Mouse (Mus musculus) spleen, adult 2 months (tissue): Measurements from ENCODE around the gene Akap2. TPM values are rescaled to one million over a fixed set of nuclear protein-coding genes. Genes with fewer than 3 reads are reported as not detected.

Experiments used
- DNase-seq, 2 experiments: peaks; one replicate each; pipeline versions ENCODE4 v3.0.0 to v3.0.0-alpha.2; 2012 to 2021; ENCODE audit warnings: low spot score in 2 of 2, low read depth in 1 of 2
- H3K27ac ChIP-seq: fragments of 200-500 bp; 2 replicates; pipeline ENCODE4 v1.5.1; 2012; ENCODE audit warnings: low read length, inconsistent platforms; ENCODE audit not compliant: insufficient read depth
- H3K27me3 ChIP-seq: fragments of 200-500 bp; 2 replicates; pipeline ENCODE4 v1.6.1; 2012; ENCODE audit warnings: mild to moderate bottlenecking, moderate library complexity, low read length, inconsistent platforms; ENCODE audit not compliant: control insufficient read depth, insufficient read depth
- H3K36me3 ChIP-seq: fragments of 200-500 bp; 2 replicates; pipeline ENCODE4 v1.6.1; 2012; ENCODE audit warnings: mild to moderate bottlenecking, low read length, inconsistent platforms; ENCODE audit not compliant: control insufficient read depth, insufficient read depth
- H3K4me1 ChIP-seq: fragments of 200-500 bp; 2 replicates; pipeline ENCODE4 v1.6.1; 2011; ENCODE audit warnings: inconsistent platforms; ENCODE audit not compliant: control insufficient read depth, insufficient read depth, insufficient read length
- H3K4me3 ChIP-seq: fragments of 200-500 bp; 2 replicates; pipeline ENCODE4 v1.5.1; 2011; ENCODE audit warnings: mild to moderate bottlenecking, inconsistent platforms; ENCODE audit not compliant: insufficient read depth, insufficient read length; ENCODE audit errors: extremely low read depth
- CTCF ChIP-seq: fragments of 200-500 bp; IDR thresholded peaks from 2 replicates; pipeline ENCODE4 v1.5.1; 2011; ENCODE audit warnings: mild to moderate bottlenecking, inconsistent platforms; ENCODE audit not compliant: insufficient read depth, insufficient read length, insufficient replicate concordance; ENCODE audit errors: extremely low read depth
- POLR2A ChIP-seq: fragments of 200-500 bp; IDR thresholded peaks from 2 replicates; pipeline ENCODE4 v1.6.1; 2011; ENCODE audit warnings: low read depth, low read length, inconsistent platforms
- WGBS: fragments of 180-500 bp; shearing (Covaris S2); methylation state at CpG from one replicate; pipeline ENCODE4 v1.1.7; 2018; 5-methylcytosine and 5-hydroxymethylcytosine counted together
- polyA plus RNA-seq: library from polyadenylated mRNA; depleted of rRNA; stranded (reverse); fragments of >200 nt; gene quantifications from 2 replicates; pipeline ENCODE4 v1.2.3, GENCODE M21; 2012

The Akap2 gene
- polyA plus RNA-seq, 1 experiment: 23.6 TPM

DNA sequence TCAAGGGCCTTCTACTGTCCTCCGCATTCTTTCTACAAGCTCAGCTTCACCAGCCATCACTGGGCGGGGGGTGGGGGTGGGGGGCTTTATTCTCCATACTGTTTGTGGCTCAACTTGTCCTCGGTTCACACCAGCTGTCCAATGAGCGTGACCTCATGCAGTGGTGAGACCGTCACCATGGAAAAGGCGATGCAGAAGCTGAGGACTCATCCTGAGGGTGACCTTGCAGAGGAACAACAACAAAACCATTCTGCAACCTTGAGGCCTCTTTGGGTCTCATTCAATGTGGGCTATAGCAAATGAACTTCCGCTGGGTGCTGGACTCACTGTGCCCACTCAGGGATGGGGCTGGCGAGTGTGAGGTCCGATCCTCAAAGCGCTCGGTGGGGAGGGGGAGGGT, 34.1 kb downstream of the Akap2 start:
- H3K36me3 ChIP-seq: no peaks in the 10 kb centered on the region
- no peak for DNase-seq
- H3K4me1 ChIP-seq: peaks cover 6% of the 10 kb centered on the region; the same call in 1 of the 2 replicates
- no peak overlapping the region for H3K27ac ChIP-seq
- no peaks in the 10 kb centered on the region for H3K27me3 ChIP-seq
- WGBS: 91% methylated on average over 11 of the region's 11 CpGs
- H3K4me3 ChIP-seq: no peak overlapping the region
- no peak for TF ChIP-seq POLR2A
- TF ChIP-seq CTCF: no peak

DNA sequence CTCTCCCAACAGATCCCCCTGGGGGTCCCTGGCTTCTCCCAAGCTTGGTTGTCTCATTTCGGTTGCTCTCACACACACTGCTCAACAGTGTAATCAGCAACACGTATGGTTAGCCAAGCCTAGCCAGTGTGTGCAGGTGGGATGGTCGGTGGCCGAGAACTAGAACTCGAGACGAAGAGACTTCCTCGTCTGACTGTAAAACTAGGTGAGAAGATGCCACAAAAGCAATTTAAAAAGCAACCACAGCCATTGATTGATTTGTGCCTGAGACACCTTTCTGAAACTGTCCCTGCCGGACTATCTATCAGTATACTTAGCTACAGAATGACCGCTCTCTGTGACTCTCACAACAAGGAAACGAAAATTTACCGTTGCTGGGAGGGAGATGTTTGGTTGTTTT, 37.6 kb downstream of the Akap2 start:
- Histone ChIP-seq H3K27ac (no peak overlapping the region), H3K4me1 (peaks cover 6% of the 10 kb centered on the region; the same call in 1 of the 2 replicates), H3K36me3 (no peaks in the 10 kb centered on the region), H3K27me3 (no peaks in the 10 kb centered on the region), H3K4me3 (no peak overlapping the region)
- WGBS: 57% methylated on average over 11 of the region's 11 CpGs
- peak; percentile 9 to 45 for DNase-seq
- TF ChIP-seq CTCF (no peak), POLR2A (no peak)

DNA sequence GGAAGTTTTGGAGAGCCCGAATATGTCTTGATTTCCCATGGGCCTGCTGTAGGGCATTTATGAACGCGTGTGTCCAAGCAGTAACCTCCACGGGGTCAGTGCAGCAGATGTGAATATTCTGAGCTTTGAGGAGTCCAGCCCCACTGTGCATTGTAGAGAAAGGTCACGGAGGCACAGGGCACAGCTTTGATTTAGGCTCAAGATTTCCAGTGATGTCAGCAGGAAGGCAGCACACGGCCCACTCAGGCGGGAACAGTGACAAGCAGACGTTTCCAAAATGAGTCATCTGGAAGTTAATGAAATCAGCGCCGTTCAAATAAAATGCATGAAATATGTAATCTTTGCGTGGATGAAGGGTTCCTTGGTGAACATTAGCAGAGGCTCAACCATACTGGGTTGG, 40.5 kb downstream of the Akap2 start:
- TF ChIP-seq POLR2A (no peak), CTCF (no peak)
- Histone ChIP-seq H3K4me1 (peaks cover 6% of the 10 kb centered on the region; the same call in 1 of the 2 replicates), H3K4me3 (no peak overlapping the region), H3K27ac (no peak overlapping the region), H3K36me3 (no peaks in the 10 kb centered on the region), H3K27me3 (no peaks in the 10 kb centered on the region)
- no peak for DNase-seq
- WGBS: 80% methylated on average over 11 of the region's 11 CpGs

DNA sequence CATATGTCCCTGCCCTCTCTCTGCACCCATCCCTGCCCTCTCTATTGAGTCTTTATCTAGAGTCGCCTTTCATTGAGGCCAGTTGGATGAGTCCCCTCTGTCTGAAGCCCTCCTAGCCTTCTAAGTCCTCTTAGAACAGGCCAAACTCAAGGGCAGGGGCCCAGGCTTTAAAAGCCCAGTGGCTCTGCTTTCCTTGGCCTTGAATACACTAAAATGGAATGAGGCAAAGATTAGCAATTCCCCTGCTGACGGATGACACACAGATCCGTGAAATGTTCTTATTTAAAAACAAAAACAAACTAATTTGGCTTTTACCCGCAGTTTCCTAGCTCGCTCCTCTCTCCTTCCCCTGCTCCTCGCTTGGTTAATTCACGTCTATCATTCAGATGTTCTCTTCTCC, 45.0 kb downstream of the Akap2 start:
- WGBS: 86% methylated on average over 7 of the region's 7 CpGs

DNA sequence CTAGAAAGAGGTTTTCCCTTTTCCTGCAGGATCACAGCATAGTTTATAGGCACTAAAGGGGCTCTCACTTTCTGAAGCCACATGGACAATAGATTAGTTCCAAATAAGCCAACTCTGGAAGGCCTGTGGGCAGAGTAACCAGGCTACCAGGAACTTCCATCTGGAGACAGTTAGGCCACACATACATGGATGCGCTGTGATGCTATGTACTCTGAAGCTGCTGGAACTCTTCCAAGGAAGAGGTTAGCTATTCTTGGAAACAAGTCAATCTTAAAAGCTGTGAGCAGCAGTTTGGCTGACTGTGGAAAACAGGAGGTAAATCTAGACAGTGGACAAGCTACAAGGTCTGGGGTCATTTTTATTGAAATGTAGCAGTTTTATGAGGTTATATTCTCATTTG, 46.9 kb downstream of the Akap2 start:
- 89% methylated on average over 1 of the region's 1 CpGs for WGBS
- no peaks in the 10 kb centered on the region; the same call in 1 of the 2 replicates for H3K4me1 ChIP-seq
- H3K27ac ChIP-seq: no peak overlapping the region
- no peak for TF ChIP-seq CTCF
- no peak for TF ChIP-seq POLR2A
- H3K4me3 ChIP-seq: no peak overlapping the region
- H3K36me3 ChIP-seq: no peaks in the 10 kb centered on the region
- no peak for DNase-seq
- no peaks in the 10 kb centered on the region for H3K27me3 ChIP-seq

More for the DNA sequence above, 45.0 kb downstream of the Akap2 start:
- Histone ChIP-seq H3K4me1 (no peaks in the 10 kb centered on the region; the same call in 1 of the 2 replicates), H3K27ac (no peak overlapping the region; the same call in 1 of the 2 replicates), H3K27me3 (no peaks in the 10 kb centered on the region), H3K36me3 (no peaks in the 10 kb centered on the region), H3K4me3 (no peak overlapping the region)
- DNase-seq: no peak
- TF ChIP-seq POLR2A (no peak), CTCF (no peak)

DNA sequence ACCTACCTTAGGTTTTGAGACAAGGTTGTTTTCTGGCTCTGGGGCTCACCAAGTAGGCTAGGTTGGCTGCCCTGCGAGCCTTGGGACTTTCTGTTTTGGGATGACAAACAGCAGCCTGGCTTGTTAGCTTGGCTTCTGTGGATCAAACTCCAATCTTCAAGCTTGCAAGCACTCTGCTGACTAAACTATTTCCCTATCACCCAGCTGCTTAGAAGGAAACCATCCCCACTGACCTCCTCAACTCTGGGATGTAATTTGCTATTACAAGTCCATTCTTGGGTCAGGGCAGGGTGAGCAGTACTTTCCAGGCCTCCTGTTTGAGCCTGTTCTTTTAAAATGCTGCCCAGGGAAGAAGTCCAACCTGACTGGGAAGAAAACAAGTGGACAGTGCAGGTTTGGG, 47.5 kb downstream of the Akap2 start:
- no peak overlapping the region for H3K27ac ChIP-seq
- no peaks in the 10 kb centered on the region for H3K36me3 ChIP-seq
- no peak for TF ChIP-seq POLR2A
- TF ChIP-seq CTCF: no peak
- no peaks in the 10 kb centered on the region for H3K27me3 ChIP-seq
- 86% methylated on average over 1 of the region's 1 CpGs for WGBS
- no peak for DNase-seq
- no peaks in the 10 kb centered on the region; the same call in 1 of the 2 replicates for H3K4me1 ChIP-seq
- H3K4me3 ChIP-seq: no peak overlapping the region

DNA sequence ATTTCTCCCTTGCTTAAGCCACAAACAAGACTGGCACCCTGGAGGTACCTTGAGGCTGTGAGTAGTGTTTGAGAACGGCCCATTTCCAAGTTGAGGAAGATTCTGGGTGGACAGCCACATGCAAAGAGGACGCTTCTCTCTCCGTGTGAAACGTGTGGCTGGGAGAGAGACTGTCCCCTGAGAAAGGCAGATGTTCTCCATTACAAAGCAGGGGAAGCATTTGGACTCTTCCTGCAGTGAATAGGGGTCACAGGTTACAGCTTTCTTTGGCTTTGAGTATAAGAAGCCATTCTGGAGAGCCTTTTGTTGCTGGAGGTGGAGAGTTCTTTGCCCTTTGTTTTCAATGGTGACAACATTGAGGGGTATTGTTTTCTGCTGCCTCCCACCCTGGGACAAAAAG, 48.3 kb downstream of the Akap2 start:
- no peak overlapping the region for H3K4me3 ChIP-seq
- no peaks in the 10 kb centered on the region for H3K36me3 ChIP-seq
- TF ChIP-seq CTCF (no peak), POLR2A (no peak)
- DNase-seq: no peak
- no peak overlapping the region for H3K27ac ChIP-seq
- 80% methylated on average over 4 of the region's 4 CpGs for WGBS
- H3K27me3 ChIP-seq: no peaks in the 10 kb centered on the region
- no peaks in the 10 kb centered on the region; the same call in 1 of the 2 replicates for H3K4me1 ChIP-seq
